Mouse (Mus musculus) limb, embryonic 11.5 days (tissue): ENCODE data around the gene Ehd4. TPM values are rescaled to one million over a fixed set of nuclear protein-coding genes. Genes with fewer than 3 reads are reported as not detected.
A peak's percentile ranks its signal among the peaks of the same experiment; 100 is the strongest.

ENCODE experiments used
- ATAC-seq: fragments of 200-750 bp; cut with Nextera tagmentation; 2 replicates; pipeline ENCODE4 v1.8.0; 2017; ENCODE audit warnings: low read depth; ENCODE audit not compliant: insufficient number of reproducible peaks, low FRiP score, low TSS enrichment
- DNase-seq: peaks from one replicate; pipeline ENCODE4 v3.0.0-alpha.2; 2015; ENCODE audit warnings: low spot score
- H3K27ac ChIP-seq: fragments of 300-500 bp; sonication (generic); replicated peaks from 2 replicates; pipeline ENCODE4 v1.5.1; 2014; ENCODE audit warnings: low read depth, mild to moderate bottlenecking, low read length
- H3K27me3 ChIP-seq: fragments of 300-500 bp; sonication (generic); 2 replicates; pipeline ENCODE4 v1.6.1; 2014; ENCODE audit warnings: mild to moderate bottlenecking, low read length, mixed read lengths; ENCODE audit not compliant: control insufficient read depth, insufficient read depth
- H3K36me3 ChIP-seq: fragments of 300-500 bp; sonication (generic); 2 replicates; pipeline ENCODE4 v1.6.1; 2014; ENCODE audit warnings: mild to moderate bottlenecking, low read length, moderate library complexity, mixed read lengths; ENCODE audit not compliant: control insufficient read depth, insufficient read depth
- H3K4me1 ChIP-seq: fragments of 300-500 bp; sonication (generic); 2 replicates; pipeline ENCODE4 v1.6.1; 2014; ENCODE audit warnings: low read length, mixed read lengths; ENCODE audit not compliant: control insufficient read depth, insufficient read depth
- H3K4me2 ChIP-seq: fragments of 300-500 bp; sonication (generic); 2 replicates; pipeline ENCODE4 v1.6.1; 2014; ENCODE audit warnings: low read depth, mild to moderate bottlenecking, moderate library complexity; ENCODE audit not compliant: severe bottlenecking
- H3K4me3 ChIP-seq: fragments of 300-500 bp; sonication (generic); 2 replicates; pipeline ENCODE4 v1.5.1; 2014; ENCODE audit warnings: low read depth, low read length
- H3K9ac ChIP-seq: fragments of 300-500 bp; sonication (generic); 2 replicates; pipeline ENCODE4 v1.6.1; 2014; ENCODE audit warnings: mild to moderate bottlenecking, low read length
- H3K9me3 ChIP-seq: fragments of 300-500 bp; sonication (generic); 2 replicates; pipeline ENCODE4 v1.6.1; 2016; ENCODE audit warnings: low read length; ENCODE audit not compliant: control insufficient read depth
- WGBS: fragments of 180-500 bp; shearing (Covaris S2); extraction: QIAGEN DNeasy Blood & Tissue Kit; methylation state at CpG from one replicate; pipeline ENCODE4 v1.1.7; 2014; 5-methylcytosine and 5-hydroxymethylcytosine counted together
- polyA plus RNA-seq: library from polyadenylated mRNA; unstranded; fragments of >200 nt; fragmentation: Nextera tagmentation; extraction: Ambion mirVana; gene quantifications from 2 replicates; pipeline ENCODE4 v1.2.1, GENCODE M21; 2014

Ehd4 gene
- polyA plus RNA-seq, 1 experiment from 2014 or later = 13.2 TPM

DNA sequence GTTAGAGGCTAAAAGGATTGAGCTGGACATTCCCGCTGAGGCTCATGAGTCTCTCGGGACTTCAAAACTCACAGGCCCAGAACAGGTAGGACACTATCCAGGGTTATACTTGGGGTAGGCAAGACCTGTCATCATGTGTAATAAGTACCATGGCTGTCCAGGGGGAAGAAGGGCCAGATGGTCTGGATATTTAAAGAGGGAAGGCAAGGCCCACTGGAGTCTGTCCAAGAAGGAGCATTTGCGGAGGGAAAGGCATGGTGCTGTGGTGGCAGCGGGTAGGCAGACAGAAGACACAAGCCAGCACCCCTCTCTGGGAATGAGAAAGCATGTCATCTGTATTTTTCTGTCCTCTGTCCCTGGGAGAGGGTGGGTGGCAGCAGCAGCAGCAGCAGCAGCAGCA lies 80.3 kb downstream of the Ehd4 start:
- no peak overlapping the region for H3K4me2 ChIP-seq
- peaks cover 15% of the 10 kb centered on the region for H3K27me3 ChIP-seq
- H3K4me3 ChIP-seq = no peak overlapping the region
- no peak overlapping the region for H3K9ac ChIP-seq
- H3K4me1 ChIP-seq = peaks cover 5% of the 10 kb centered on the region; the same call in 1 of the 2 replicates
- no peaks in the 10 kb centered on the region for H3K9me3 ChIP-seq
- ATAC-seq = no peak
- 93% methylated on average over 4 of the region's 4 CpGs for WGBS
- H3K27ac ChIP-seq = no peak overlapping the region
- no peaks in the 10 kb centered on the region for H3K36me3 ChIP-seq
- DNase-seq = no peak

DNA sequence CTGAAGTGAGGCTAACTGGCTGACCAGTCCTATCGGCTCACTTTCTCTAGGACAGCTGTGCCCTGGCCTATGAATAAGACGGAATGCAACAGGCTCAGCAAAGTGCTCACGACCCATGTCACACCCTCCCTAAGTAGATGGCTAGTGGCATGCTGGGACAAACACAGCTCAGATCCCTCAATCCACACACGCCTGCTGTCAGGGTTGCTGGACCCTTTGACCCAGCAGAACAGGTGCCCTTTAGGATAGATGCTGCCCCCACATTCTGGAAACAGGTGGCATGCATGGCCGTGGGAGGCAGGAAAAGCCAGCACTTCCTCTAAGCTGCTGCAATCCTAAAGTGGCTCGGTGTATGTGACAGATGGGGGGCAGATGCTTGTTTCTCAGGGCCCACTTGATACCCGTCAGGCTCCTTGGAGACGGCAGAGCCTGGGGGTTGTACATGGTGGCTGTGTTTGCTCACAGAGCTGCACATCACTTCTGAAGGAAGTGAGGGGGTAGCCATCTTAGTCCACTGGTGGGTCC lies 84.9 kb downstream of the Ehd4 start:
- Histone ChIP-seq H3K4me1 (no peaks in the 10 kb centered on the region), H3K9ac (no peak overlapping the region), H3K9me3 (no peaks in the 10 kb centered on the region), H3K36me3 (no peaks in the 10 kb centered on the region), H3K27me3 (no peaks in the 10 kb centered on the region), H3K27ac (no peak overlapping the region), H3K4me3 (no peak overlapping the region), H3K4me2 (no peak overlapping the region)
- ATAC-seq (0 out of 2 replicates have a peak, but pooled peaks have one; percentile 28), DNase-seq (no peak)
- 73% methylated on average over 8 of the region's 8 CpGs for WGBS

DNA sequence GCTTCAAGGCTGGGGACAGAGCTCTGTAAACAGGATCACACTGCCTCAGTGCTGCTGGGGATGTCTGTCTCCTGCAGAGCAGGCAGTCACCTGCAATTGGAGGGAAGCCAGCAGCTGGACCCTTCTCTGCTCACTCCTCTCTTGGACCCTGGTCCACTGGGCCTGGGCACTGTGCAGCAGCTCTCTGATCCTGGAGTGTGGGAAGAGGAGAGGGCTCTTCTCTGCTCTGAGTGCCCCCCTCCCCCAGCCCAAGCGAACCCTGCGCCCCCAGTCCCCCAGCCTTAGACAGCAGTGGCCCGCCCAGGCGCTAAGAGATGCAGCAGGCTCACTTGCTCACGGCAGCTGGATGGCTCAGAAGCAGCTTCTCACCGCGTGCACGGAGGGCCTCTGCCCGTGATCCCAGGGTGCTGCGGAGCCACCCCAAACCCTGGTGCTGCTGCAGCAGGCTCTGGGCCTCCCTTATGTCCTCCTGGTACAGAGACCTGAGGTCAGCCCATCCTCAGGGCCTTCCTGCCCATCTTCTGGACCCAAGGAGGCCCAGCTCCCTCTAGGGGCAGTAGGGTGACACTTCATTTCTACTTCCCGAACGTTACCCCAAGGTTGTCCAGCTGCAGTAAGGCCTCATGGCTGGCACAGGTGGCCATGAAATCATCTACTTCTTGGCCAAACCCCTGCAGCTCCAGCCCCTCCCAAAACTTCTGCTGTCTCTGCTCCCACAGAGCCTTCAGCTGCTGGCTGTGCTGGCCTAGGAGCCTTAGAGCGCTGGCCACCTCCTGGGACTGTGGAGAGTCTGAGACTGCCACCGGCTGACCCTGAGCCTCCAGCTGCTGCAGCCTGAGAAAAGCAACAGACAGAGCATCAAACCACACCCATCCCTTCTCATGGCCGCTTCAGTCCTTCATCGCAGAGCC lies 85.6 kb downstream of the Ehd4 start:
- Histone ChIP-seq H3K4me3 (no peak overlapping the region), H3K27me3 (no peaks in the 10 kb centered on the region), H3K4me1 (no peaks in the 10 kb centered on the region), H3K27ac (no peak overlapping the region), H3K9me3 (no peaks in the 10 kb centered on the region), H3K36me3 (no peaks in the 10 kb centered on the region), H3K9ac (no peak overlapping the region), H3K4me2 (no peak overlapping the region)
- DNase-seq (peak; percentile 52), ATAC-seq (0 out of 2 replicates have a peak, but pooled peaks have one; percentile 31)
- WGBS = 42% methylated on average over 16 of the region's 16 CpGs

DNA sequence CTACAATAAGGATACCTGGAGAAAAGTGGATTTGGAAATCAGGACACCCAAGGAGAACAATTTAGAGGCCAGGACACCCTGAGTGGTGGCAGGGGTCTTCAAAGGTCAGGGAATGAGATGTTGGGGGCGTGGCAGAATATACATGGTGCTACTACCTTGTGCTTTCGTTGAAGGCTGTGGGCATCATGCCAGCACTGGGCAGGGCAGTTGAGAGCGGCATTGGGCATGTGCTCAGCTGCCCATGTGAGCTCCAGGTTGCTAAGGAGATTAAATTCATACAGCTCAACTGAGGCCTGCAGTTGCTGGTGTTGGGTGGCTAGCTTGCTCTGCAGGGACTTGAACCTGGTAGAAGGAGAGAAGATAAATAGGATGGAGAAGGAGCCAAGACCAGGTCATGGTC lies 88.2 kb downstream of the Ehd4 start:
- ATAC-seq (no peak), DNase-seq (no peak)
- Histone ChIP-seq H3K9me3 (no peaks in the 10 kb centered on the region), H3K36me3 (no peaks in the 10 kb centered on the region), H3K4me1 (no peaks in the 10 kb centered on the region), H3K27me3 (no peaks in the 10 kb centered on the region), H3K27ac (no peak overlapping the region), H3K9ac (no peak overlapping the region), H3K4me3 (no peak overlapping the region), H3K4me2 (no peak overlapping the region)
- 86% methylated on average over 3 of the region's 3 CpGs for WGBS

DNA sequence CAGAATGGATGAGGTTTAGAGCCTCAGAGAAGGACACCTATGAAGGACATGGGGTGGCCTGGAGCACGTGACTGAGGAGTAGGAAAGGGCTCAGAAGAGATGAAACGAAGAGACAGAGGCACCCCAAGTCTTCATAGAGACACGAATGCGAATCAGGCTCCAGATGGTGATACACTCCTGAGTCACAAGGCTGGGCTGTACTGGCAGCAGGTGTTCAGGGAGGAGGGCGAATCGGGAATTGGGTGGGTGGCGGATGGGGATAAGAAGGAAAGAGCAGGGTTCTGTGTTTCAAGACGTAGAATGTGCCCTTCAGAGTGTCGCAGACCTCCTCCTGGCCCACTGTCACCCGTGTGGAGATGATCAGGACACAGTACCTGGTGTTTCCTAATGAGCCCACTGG lies 89.2 kb downstream of the Ehd4 start:
- Histone ChIP-seq H3K27me3 (no peaks in the 10 kb centered on the region), H3K36me3 (no peaks in the 10 kb centered on the region)
- 86% methylated on average over 10 of the region's 10 CpGs for WGBS

DNA sequence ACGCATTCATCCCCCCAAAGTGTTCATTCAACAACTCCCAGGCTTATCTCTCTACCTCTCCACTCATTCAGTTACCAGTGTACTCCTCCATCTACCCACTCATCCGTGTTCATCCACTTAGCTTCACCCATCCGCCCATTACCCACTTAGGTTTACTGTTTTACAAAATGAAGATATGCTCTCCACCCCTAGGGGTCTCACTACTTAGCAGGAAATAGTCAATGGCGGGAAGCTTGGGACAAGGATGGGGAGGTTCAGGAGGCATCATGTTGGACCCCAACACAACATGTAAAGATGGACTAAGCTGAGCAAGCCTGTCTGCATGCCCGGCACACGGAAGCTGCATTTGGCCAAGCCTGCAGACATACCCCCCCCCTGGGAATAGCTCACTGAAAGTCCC lies 89.8 kb downstream of the Ehd4 start:
- no peak for ATAC-seq
- H3K27me3 ChIP-seq = no peaks in the 10 kb centered on the region

More for the DNA sequence above, 89.2 kb downstream of the Ehd4 start:
- Histone ChIP-seq H3K27ac (no peak overlapping the region), H3K9me3 (no peaks in the 10 kb centered on the region), H3K4me3 (no peak overlapping the region), H3K9ac (no peak overlapping the region), H3K4me2 (no peak overlapping the region), H3K4me1 (no peaks in the 10 kb centered on the region)
- no peak for DNase-seq
- ATAC-seq = no peak

DNA sequence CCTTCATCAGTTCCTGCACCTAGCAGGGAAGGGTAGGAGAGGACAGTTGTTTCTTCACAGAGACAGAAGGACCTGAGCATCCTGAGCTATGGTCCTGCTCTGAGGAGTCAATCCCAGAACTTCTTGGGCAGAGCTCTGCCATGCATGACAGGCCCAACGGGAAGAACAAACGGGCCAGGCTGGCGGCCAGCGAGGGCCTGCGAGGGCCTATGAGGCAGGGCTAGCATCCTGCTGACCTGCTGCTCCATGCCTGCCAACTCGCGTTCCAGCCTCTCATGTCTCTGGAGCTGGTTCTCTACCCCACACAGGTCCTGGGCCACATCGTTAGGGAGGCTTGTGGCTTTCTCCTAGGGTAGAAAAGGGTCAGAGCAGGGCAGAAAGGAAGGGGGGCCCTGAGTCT lies 92.2 kb downstream of the Ehd4 start:
- Histone ChIP-seq H3K4me1 (no peaks in the 10 kb centered on the region), H3K9ac (no peak overlapping the region), H3K4me3 (no peak overlapping the region), H3K27me3 (no peaks in the 10 kb centered on the region), H3K27ac (no peak overlapping the region), H3K9me3 (no peaks in the 10 kb centered on the region), H3K36me3 (no peaks in the 10 kb centered on the region), H3K4me2 (no peak overlapping the region)
- no peak for ATAC-seq
- 86% methylated on average over 8 of the region's 8 CpGs for WGBS
- no peak for DNase-seq

More for the DNA sequence above, 89.8 kb downstream of the Ehd4 start:
- H3K4me1 ChIP-seq = no peaks in the 10 kb centered on the region
- no peaks in the 10 kb centered on the region for H3K36me3 ChIP-seq
- no peak overlapping the region for H3K4me3 ChIP-seq
- no peak for DNase-seq
- no peak overlapping the region for H3K4me2 ChIP-seq
- H3K9ac ChIP-seq = no peak overlapping the region
- 78% methylated on average over 6 of the region's 6 CpGs for WGBS
- H3K27ac ChIP-seq = no peak overlapping the region
- no peaks in the 10 kb centered on the region for H3K9me3 ChIP-seq

DNA sequence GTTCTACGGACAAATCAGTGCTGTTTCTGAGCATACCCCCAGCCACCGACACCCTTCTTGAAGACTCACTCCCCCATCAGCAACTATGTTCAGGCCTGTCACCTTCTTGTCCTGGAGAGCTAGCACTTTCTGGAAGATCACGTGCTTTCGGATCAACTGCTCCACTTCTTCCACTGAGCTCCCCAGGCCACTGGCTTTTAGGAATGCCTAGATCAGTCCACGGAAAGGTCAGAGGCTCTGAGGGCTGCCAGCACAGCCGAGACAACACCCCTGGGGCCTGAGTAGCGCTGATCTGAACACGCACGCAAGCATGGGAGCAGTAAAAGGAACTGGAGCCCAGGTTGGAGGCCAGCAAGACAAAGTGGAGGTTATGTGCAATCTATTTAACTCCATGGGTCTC lies 93.8 kb downstream of the Ehd4 start:
- 84% methylated on average over 9 of the region's 9 CpGs for WGBS
- no peak for DNase-seq
- Histone ChIP-seq H3K9ac (no peak overlapping the region), H3K36me3 (no peaks in the 10 kb centered on the region), H3K27me3 (no peaks in the 10 kb centered on the region), H3K4me2 (no peak overlapping the region), H3K27ac (no peak overlapping the region), H3K4me3 (no peak overlapping the region), H3K9me3 (no peaks in the 10 kb centered on the region), H3K4me1 (no peaks in the 10 kb centered on the region)
- no peak for ATAC-seq
